Mouse (Mus musculus) liver, adult 2 months (tissue): ENCODE measurements around the gene Trpc2.

ENCODE experiments used
- CTCF ChIP-seq: fragments of 200-500 bp; IDR thresholded peaks from 2 replicates; pipeline ENCODE4 v1.5.1; 2011; ENCODE audit warnings: low read depth, low read length, control low read depth
- POLR2A ChIP-seq: fragments of 200-500 bp; IDR thresholded peaks from 2 replicates; pipeline ENCODE4 v1.6.1; 2011; ENCODE audit warnings: low read length, control low read depth; ENCODE audit not compliant: insufficient read depth; ENCODE audit errors: extremely low read depth

GRCm38 (mm10) chr7:102116579-102117331, 33.8 kb downstream of the Trpc2 start, which contains the start of gene Chrna10:
- TF ChIP-seq CTCF (no peak), POLR2A (no peak)
